Mouse (Mus musculus): Measurements from ENCODE around the gene Ano1.

Gene Ano1

DNA sequence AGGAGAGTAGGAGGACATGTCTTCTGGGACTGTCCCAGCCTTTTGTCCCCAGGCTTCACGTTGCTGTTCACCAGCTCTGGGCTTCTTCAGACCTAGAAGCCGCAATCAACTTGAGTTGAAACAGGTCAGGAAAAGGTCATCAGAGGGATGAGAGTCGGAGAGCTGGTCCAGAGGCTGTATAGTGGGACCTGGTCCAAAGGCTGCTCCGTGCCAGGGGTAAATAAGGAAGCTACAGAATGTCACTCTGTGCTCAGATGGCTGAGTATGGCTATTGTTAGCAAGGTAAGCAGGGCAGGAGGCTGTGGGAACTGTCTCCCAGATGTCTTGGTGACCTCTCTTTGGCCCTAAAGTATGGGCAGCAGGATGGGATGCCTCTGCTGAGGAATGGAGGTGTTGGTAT lies 147.0 kb downstream of the Ano1 start:
- ATAC-seq (ENCODE audit: insufficient number of reproducible peaks, low FRiP score, low TSS enrichment), result no peak

DNA sequence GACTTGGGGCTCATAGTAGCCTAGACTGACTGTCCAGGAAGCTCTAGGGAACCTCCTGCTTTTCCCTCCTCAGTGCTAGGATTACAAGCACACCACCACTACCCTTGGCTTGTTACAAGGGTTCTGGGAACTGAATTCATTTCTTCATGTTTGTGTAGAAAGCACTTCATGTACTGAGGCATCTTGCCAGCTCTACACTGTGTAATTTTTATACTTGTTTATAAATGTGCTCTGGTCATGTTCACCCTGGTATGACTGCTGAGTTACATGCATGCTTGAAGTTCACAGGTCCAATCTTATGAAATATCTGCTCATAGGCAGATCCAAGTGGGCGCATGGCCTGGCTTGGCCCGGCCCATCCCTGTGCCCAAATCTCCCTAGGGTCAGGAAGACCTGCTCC lies 147.5 kb downstream of the Ano1 start:
- ATAC-seq (ENCODE audit: insufficient number of reproducible peaks, low FRiP score, low TSS enrichment), result no peak

DNA sequence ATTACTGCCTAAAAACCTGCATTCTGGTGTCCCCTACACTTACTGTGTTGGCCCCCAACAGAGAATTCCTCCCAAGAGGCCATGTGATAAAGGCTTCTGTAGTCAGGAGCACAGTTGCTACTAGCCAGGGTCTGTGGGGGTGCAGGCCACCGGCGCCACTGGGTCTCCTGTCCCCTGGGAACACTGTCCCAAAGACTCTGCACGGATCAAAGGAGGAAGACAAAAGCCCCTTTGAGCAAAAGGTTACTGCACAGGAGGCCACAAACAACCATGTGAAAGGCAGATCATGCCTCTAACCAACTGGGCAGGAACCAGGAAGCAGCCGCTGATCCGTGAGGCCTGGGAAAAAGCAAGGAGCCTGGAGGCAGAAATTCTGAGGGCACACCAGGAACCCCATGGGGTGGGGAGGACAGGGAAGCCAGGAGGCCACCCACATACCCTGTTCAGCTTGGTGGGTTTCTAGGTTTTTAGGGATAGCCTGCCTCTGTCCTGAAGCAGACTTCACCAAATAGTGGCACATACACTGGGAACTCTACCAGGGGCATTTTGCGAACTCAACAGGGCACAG lies 151.4 kb downstream of the Ano1 start:
- ATAC-seq (ENCODE audit: insufficient number of reproducible peaks, low FRiP score, low TSS enrichment), result no peak

DNA sequence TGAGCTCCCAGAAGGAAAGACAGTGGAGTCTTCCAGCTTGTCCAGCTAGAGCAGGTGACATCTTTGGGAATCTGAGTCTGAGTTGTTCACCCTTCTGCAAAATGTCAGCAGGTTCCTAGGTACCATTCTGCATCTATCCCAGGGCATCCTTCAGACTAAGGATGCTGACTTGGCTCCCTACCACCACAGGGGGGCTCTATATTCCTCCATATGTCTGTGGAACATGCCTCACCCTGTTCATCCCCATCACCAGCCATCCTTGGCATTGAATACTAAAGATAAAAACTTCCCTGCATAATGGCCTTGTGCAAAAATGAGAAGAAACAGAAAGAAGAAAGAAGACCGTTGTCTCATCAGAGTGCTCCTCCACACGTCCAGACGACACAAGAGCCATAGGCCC lies 162.3 kb downstream of the Ano1 start:
- ATAC-seq (ENCODE audit: insufficient number of reproducible peaks, low FRiP score, low TSS enrichment), result no peak

DNA sequence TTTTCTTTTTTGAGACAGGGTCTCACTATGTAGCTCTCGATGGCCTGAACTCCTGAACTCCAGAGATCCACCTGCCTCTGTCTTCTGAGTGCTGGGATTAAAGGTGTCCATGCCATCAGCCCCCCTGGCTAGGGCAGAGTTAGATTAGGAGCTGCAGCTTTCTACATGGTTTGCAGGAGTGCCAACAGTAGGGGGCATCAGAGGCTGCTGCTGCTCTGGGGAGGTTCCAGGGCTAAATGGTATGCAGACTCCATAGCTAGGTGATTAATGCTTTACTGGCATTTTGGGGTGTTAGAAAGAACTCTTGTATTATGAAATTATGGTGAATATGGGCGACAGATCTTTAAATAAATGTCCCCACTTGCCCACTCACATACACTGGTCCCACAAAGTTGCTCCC lies 164.5 kb downstream of the Ano1 start:
- ATAC-seq (ENCODE audit: insufficient number of reproducible peaks, low FRiP score, low TSS enrichment), result no peak

DNA sequence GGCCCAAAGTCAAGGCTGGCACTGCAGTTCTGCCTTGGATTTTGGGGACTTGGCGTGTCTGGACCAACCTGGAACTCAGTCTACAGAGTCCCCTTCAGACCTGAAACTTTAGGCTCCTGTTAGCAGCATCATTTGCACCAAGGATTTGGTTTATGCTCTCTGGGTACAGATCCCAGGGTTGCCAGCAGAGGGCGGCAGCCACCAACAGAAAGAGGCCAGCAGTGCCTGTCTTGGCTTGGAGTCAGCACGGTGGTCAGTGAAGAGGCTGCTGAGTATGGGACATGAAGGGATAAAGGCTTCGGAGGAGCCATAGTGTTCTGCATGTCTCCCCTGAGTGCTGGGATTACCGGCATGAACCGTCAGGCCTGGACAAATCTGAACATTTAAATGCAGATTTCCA lies 166.1 kb downstream of the Ano1 start:
- ATAC-seq (ENCODE audit: insufficient number of reproducible peaks, low FRiP score, low TSS enrichment), result no peak

DNA sequence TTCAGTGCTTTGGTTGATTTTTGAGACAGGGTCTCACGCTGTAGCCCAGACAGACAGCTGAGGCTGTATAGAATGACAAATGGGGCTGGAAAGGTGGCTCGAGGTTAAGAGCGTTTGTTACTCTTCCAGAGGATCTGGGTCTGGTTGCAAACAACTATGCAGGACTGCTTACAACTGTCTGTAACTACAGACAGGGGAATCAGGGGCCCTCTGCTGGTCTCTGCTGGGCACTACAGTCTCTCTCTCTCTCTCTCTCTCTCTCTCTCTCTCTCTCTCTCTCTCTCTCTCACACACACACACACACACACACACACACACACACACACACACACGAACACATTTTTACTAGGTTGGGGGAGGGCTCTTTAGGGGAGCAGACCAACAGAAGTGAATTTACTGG lies 168.2 kb downstream of the Ano1 start:
- ATAC-seq (ENCODE audit: insufficient number of reproducible peaks, low FRiP score, low TSS enrichment), result no peak

DNA sequence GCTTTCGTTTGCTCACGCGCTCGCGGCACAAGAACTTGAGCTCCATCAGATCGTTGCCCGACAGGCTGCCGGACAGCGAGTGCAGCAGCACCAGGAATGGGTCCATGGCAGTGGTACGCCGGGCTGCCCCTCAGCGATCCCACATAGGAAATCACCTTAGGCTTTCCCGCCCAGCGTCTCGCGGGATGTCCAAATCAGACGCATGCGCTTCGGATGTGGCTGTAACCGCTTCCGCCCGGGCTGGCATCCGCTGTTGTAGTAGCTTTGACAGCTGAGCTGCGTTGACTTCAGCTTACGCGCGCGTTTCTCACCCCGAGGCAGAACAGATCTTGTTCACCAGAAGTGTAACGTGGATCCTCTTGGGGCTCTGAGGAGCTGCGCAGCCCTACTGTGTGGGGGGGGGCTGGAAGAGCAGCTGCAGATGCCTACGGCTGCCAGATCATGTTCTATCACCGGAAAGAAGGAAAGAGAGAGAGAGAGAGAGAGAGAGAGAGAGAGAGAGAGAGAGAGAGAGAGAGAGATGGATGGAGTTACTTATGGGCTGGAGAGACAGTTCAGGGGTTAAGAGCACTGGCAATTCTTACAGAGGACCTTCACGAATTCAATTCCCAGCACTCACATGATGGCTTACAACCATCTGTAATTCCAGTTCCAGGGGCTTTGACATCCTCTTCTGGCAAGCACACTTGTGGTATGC lies 169.3 kb downstream of the Ano1 start, which contains the start of gene Fadd:
Gene Fadd (minus strand): TSS at position 180 of the 697 bp plus-strand sequence.
- ATAC-seq (ENCODE audit: insufficient number of reproducible peaks, low FRiP score, low TSS enrichment), result peak; percentile 83

DNA sequence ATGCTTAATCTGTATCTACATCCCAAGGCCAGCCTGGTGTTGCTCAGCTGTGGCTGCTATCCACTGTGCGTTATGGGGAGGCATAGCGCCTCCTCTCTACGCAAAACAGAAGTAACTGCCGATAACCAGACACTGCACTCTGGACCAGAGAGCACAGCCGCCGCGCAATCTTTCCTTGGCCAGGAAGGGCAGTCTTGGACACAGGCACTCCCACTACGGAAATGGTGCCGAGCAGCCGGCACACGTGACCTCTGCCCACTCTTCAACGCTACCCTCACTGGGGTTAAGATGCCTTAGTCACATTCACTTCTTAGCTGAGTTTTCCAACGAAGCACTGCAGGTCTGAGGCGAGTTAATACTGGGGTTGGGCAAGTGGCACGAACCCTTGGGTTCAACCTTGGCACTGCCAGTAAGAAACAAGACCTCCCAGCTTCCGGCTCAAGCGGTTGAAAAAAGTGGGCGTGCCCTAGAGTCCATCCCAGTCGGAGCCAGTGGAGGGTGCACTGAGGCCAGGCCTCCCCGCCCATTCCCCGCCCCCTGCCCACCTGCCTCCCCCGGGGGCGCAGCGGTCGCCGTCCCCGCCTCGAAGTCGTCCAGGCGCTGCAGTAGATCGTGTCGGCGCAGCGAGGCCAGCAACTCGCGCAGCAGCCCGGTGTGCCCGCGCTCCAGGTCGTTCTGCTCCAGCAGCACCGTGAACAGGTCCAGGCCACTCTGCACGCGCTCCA lies 170.1 kb downstream of the Ano1 start:
- peak; percentile 43 for ATAC-seq (ENCODE audit: insufficient number of reproducible peaks, low FRiP score, low TSS enrichment)

DNA sequence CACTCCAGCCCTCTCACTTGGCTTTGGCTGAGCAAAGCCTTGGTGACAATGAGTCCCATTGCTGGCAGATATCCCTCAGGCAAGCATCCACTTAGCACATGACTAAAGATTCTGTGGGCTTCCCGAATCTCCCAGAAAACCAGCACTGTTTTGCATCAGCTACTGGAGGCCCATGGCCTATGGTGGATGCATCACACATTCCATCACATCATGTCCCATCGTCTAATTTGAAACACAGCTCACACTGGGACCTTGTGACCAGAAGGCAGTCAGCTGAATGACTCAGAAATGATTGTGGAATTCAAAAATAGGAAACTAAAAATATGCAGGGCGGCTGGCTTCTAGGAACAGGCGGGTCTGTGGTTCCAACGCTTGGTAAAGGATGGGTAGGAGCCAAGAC lies 173.9 kb downstream of the Ano1 start:
- ATAC-seq (ENCODE audit: insufficient number of reproducible peaks, low FRiP score, low TSS enrichment), result no peak

DNA sequence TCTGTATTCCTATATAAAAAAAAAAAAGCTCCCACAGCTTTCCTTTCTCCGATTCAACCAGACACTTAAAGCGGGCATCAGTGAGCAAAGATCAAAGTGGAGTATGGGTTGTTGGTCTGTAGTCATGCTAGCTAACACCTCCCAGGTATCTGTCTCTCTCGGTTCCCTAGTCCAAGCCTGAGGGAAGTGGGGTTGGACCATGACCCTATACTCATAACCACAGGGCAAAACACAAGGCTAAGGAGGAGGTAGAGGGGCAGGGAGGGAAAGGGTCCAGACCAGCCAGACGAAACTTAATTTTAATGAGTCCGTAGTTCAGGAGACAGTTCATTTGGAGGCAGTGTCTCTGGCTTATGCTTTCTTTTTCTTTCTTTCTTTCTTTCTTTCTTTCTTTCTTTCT lies 179.5 kb downstream of the Ano1 start:
- no peak for ATAC-seq (ENCODE audit: insufficient number of reproducible peaks, low FRiP score, low TSS enrichment)

DNA sequence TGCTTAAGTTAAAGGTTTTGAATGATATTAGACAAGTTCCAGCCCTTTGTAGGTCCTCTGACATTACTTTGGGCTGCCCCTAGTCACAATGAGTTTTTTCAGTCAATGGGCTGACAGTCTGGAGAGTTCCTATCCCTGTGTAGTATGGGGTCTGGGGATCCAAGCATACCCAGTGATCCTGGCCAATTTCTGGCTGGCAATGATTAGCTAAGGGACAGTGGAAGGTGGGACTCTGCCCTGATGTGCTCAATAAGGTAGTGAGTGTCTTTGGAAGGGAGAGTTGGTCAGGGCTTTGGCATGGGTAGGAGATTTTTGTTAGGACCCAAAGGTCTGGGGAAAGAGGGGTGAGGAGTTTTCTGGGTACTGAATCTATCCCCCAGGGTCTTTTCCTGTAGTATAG lies 180.2 kb downstream of the Ano1 start:
- no peak for ATAC-seq (ENCODE audit: insufficient number of reproducible peaks, low FRiP score, low TSS enrichment)

DNA sequence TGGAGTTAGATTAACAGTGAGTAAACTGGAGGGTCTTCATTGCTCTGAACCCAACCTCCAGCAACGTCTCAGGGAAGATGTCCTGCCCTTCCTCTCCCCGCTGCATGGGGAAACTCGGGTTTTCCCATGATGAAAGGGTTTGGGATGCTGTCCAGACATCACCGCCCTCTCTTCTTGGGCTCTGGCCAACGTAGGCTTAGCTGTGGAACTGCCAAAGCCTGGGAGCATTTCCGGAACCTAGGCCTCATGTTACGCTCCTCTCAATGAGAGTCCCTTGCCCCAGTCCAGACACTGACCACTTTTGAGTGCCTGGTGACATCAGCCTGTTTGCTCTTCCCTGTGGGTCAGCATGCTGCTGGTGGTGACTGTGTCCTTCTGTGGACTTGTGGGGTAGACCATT lies 182.3 kb downstream of the Ano1 start:
- ATAC-seq (ENCODE audit: insufficient number of reproducible peaks, low FRiP score, low TSS enrichment), result no peak

DNA sequence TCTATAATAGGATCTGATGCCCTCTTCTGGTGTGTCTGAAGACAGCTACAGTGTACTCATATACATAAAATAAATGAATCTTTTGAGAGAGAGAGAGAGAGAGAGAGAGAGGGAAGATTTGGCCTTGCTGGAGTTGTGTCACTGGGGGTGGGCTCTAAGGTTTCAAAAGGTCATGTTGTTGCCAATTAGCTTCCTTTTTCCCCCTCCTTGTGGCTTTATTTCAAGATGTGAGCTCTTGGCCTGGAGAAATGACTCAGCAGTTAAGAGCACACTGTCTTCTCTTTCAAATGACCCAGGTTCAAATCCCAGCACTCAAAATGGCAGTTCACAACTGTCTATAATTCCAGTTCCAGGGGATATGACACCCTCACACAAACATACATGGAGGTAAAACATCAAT lies 183.7 kb downstream of the Ano1 start:
- ATAC-seq (ENCODE audit: insufficient number of reproducible peaks, low FRiP score, low TSS enrichment), result no peak

DNA sequence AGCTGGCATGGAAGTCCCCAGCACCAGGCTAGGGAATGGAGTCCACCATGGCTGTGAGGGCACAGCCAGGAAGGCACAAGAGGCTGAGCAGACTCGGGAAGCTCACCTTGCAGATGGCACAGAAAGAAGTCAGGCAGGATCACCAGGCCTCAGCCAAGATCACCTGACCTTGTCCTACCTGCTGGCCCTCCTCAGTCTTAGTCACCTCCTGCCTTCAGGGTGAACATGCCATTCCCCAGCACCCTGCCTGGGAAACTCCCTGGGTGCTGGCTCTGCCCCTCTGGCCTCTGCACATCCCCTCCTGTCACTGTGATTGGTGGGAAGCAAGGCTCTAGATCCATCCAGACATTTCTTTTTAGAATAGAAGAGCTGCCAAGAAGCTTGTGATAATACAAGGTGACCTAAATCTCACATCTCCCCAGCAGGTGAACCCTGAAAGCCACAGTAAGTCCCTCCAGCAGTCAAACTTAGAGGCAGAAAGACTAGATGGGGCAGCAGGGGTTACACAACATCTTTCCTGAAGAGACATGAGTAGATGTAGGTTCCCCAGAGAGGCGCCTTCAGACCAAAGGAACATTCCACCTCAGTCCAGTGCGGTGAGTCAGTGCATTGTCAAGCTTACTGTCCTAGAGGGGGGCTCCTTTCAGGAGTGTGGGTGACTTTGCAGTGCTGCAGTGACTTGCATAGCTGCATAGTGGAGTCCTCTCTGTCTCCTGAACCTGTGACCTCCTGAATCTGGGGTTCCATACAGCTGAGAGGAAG lies 184.7 kb downstream of the Ano1 start:
- no peak for ATAC-seq (ENCODE audit: insufficient number of reproducible peaks, low FRiP score, low TSS enrichment)

DNA sequence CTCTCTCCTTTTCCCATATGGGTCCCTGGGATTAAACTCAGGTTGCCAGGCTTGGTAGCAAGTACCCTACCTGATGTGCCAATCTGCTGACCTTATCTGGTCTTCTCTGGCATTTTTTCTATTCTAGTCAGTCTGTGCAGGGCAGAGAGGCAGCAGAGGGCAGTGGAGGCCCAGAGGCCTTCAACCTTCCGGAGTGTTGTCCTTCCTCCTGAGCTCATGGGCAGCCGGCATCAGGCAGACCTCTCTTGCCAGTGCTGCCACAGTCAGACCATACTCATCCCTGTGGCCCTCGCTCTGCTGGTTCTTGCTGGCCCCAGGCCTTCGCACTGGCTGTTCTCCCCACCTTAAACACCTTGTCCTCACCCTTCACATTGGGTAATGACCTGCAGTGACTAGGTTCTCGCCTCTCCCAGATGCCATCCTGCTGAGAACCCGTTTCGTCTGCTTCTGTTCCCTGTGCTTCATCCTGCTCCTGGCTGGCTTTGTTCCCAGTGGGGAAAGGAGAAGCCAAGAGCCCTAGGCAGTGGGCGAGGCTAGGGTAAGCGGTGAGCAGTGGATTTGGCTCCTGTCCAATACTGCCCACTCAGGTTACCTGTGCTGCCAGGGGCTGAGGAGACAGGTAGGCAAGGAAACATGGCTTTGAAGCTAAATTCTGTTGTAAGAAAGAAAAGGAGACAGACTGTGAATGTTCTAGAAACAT lies 188.2 kb downstream of the Ano1 start:
- no peak; the same call in 1 of the 2 replicates for ATAC-seq (ENCODE audit: insufficient number of reproducible peaks, low FRiP score, low TSS enrichment)

DNA sequence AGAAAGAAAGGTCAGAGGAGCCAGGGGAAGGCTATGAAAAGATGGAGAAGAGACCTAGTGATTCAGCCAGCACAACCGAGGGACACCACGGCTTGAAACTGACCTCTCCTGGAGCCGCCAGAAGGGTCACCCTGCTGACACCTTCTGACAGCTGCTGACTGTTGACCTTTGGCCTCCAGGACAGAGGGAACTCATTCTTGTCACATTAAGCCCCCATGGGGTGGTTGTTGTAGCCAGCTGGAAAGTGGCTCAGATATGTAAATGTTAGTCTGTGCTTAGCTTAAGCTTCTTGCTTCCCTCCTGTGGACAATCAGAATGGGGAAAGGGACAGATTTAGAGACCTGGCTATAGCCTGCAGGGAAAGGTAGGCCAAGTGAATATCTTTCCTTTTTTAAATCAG lies 189.8 kb downstream of the Ano1 start:
- no peak for ATAC-seq (ENCODE audit: insufficient number of reproducible peaks, low FRiP score, low TSS enrichment)

DNA sequence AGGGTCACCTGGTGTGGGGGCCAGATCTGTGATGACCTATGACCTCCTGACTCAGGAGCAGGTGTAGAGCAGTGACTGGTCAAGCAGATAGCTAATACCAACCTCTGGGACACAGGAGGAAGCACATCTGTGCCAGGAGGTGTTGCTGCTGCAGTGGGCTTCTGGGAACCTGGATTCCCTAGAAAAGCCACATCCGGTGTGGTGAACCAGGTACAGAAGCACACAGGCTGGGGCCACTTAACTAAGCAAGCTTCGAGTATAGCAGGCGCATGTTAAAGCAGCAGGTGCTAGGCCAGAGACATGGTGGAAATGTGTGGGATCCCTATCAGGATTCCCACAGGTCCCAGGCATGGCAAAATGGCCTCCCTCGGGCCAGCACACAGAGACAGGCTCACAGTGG lies 191.2 kb downstream of the Ano1 start:
- no peak for ATAC-seq (ENCODE audit: insufficient number of reproducible peaks, low FRiP score, low TSS enrichment)

DNA sequence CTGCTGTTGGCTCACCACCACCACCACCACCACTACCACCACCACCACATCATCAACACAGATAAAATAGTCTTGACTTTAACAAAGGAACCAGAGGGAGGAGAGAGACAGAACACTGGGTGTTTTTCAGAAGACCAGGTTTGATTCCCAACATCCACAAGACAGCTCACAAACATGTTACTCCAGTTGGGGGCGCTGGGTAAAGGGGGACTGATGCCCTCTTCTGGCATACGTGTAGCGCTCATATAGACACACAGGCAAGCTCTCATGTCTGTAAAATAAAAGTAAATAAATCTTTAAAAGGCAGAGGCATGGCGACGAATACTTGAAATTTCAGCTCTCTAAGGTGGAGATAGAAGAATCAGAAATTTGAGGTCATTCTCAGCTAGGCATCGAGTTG lies 193.2 kb downstream of the Ano1 start:
- no peak for ATAC-seq (ENCODE audit: insufficient number of reproducible peaks, low FRiP score, low TSS enrichment)

DNA sequence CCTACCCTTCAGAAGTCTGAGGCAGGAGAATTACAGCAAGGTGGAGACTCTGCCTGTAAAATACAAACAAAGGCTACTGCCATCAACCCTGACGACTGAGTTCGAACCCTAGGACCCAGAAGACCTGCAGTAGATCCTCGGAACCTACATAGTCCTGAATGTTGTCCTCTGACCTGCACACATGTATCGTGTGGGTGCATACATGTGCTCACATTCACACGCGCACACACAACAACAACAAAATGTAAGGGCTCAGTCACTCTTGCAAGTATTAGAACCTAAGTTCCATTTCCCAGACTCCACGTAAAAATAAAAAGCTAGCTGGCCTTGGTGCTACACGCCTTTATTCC lies 197.7 kb downstream of the Ano1 start:
- no peak for ATAC-seq (ENCODE audit: insufficient number of reproducible peaks, low FRiP score, low TSS enrichment)

Measured in cerebellum, adult (tissue).